Mouse (Mus musculus) MEL (cell line): ENCODE results near the gene Golm1. TPM values are rescaled to one million over a fixed set of nuclear protein-coding genes. Genes with fewer than 3 reads are reported as not detected.

Experiments used
- DNase-seq: peaks from one replicate; pipeline ENCODE4 v3.0.0; 2011; ENCODE audit warnings: low read depth, low spot score
- H3K27ac ChIP-seq: 2 replicates; pipeline ENCODE4 v1.5.1; 2012; ENCODE audit warnings: low read depth, mild to moderate bottlenecking, control low read depth, low read length, moderate library complexity; ENCODE audit not compliant: control insufficient read depth
- H3K27me3 ChIP-seq, 2 experiments: fragments of 150-350 bp in 1 of 2; sonication (generic) in 1 of 2; 2 replicates each; pipeline ENCODE4 v1.6.1; 2012; ENCODE audit warnings: low read length in 2 of 2, mild to moderate bottlenecking in 2 of 2, improper control_type of control experiment in 1 of 2, moderate library complexity in 1 of 2; ENCODE audit not compliant: insufficient read depth in 2 of 2, control insufficient read depth in 1 of 2
- H3K36me3 ChIP-seq, 2 experiments: 2 replicates each; pipeline ENCODE4 v1.6.1; 2012 to 2014; ENCODE audit warnings: low read length in 2 of 2, improper control_type of control experiment in 1 of 2, inconsistent platforms in 1 of 2, mild to moderate bottlenecking in 1 of 2; ENCODE audit not compliant: insufficient read depth in 2 of 2, control insufficient read depth in 1 of 2
- H3K4me1 ChIP-seq, 2 experiments: fragments of 150-350 bp in 1 of 2; sonication (generic) in 1 of 2; 2 replicates each; pipeline ENCODE4 v1.6.1; 2012; ENCODE audit warnings: low read length in 2 of 2, improper control_type of control experiment in 1 of 2, mild to moderate bottlenecking in 1 of 2; ENCODE audit not compliant: insufficient read depth in 2 of 2, control insufficient read depth in 1 of 2
- H3K4me3 ChIP-seq, 2 experiments: fragments of 150-350 bp in 1 of 2; sonication (generic) in 1 of 2; 2 replicates each; pipeline ENCODE4 v1.5.1; 2012; ENCODE audit warnings: low read depth in 2 of 2, low read length in 2 of 2, mild to moderate bottlenecking in 2 of 2, moderate library complexity in 2 of 2, control low read depth in 1 of 2, improper control_type of control experiment in 1 of 2; ENCODE audit not compliant: control insufficient read depth in 1 of 2, insufficient read depth in 1 of 2
- H3K79me2 ChIP-seq: 2 replicates; pipeline ENCODE4 v1.6.1; 2012; ENCODE audit warnings: mild to moderate bottlenecking, low read length, moderate library complexity; ENCODE audit not compliant: control insufficient read depth, poor library complexity, insufficient read depth
- H3K9ac ChIP-seq: 2 replicates; pipeline ENCODE4 v1.6.1; 2012; ENCODE audit warnings: low read depth, mild to moderate bottlenecking, control low read depth, low read length, moderate library complexity; ENCODE audit not compliant: control insufficient read depth, poor library complexity, severe bottlenecking
- H3K9me3 ChIP-seq: fragments of 150-350 bp; sonication (generic); replicated peaks from 2 replicates; pipeline ENCODE4 v1.6.1; 2012; ENCODE audit warnings: mild to moderate bottlenecking, low read length, improper control_type of control experiment, moderate library complexity; ENCODE audit not compliant: insufficient read depth
- CHD2 ChIP-seq: IDR thresholded peaks from 2 replicates; pipeline ENCODE4 v1.6.1; 2011; ENCODE audit warnings: low read length, improper control_type of control experiment
- ETS1 ChIP-seq: IDR thresholded peaks from 2 replicates; pipeline ENCODE4 v1.6.1; 2012; ENCODE audit warnings: low read depth, mild to moderate bottlenecking, inconsistent platforms, low read length, improper control_type of control experiment, moderate library complexity
- HCFC1 ChIP-seq: IDR thresholded peaks from 2 replicates; pipeline ENCODE4 v1.6.1; 2012; ENCODE audit warnings: low read depth, mild to moderate bottlenecking, inconsistent platforms, low read length, improper control_type of control experiment, moderate library complexity
- MAZ ChIP-seq: IDR thresholded peaks from 2 replicates; pipeline ENCODE4 v1.6.1; 2012; ENCODE audit warnings: low read depth, mild to moderate bottlenecking, inconsistent platforms, low read length, improper control_type of control experiment
- MXI1 ChIP-seq: IDR thresholded peaks from 2 replicates; pipeline ENCODE4 v1.6.1; 2011; ENCODE audit warnings: mild to moderate bottlenecking, low read depth, low read length, improper control_type of control experiment
- MYB ChIP-seq: IDR thresholded peaks from 2 replicates; pipeline ENCODE4 v1.6.1; 2011; ENCODE audit warnings: mild to moderate bottlenecking, low read depth, low read length, improper control_type of control experiment
- USF2 ChIP-seq, 2 experiments: IDR thresholded peaks; 2 replicates each; pipeline ENCODE4 v1.6.1; 2011 to 2012; ENCODE audit warnings: improper control_type of control experiment in 2 of 2, low read length in 2 of 2, borderline replicate concordance in 1 of 2, inconsistent platforms in 1 of 2, low read depth in 1 of 2, mild to moderate bottlenecking in 1 of 2; ENCODE audit not compliant: insufficient read depth in 1 of 2
- ZC3H11A ChIP-seq: IDR thresholded peaks from 2 replicates; pipeline ENCODE4 v1.6.1; 2012; ENCODE audit warnings: low read depth, mild to moderate bottlenecking, inconsistent platforms, low read length, improper control_type of control experiment
- ZMIZ1 ChIP-seq: IDR thresholded peaks from 2 replicates; pipeline ENCODE4 v1.6.1; 2012; ENCODE audit warnings: low read depth, mild to moderate bottlenecking, inconsistent platforms, low read length, improper control_type of control experiment, moderate library complexity
- ZNF384 ChIP-seq: IDR thresholded peaks from 2 replicates; pipeline ENCODE4 v1.6.1; 2012; ENCODE audit warnings: low read depth, mild to moderate bottlenecking, inconsistent platforms, low read length, improper control_type of control experiment
- polyA plus RNA-seq, 2 experiments: library from polyadenylated mRNA; stranded (reverse) in 1 of 2; unstranded in 1 of 2; fragments of >175 nt in 1 of 2; fragments of >200 nt in 1 of 2; gene quantifications; 2 replicates each; pipeline versions ENCODE4 v1.2.1 to v1.2.4; 2012; ENCODE audit warnings: low replicate concordance in 2 of 2, low read depth in 1 of 2; ENCODE audit not compliant: insufficient read length in 2 of 2, insufficient read depth in 1 of 2, missing spikeins in 1 of 2
- total RNA-seq: library from RNA; depleted of rRNA; stranded (reverse); fragments of 300-350 nt; gene quantifications from 2 replicates; pipeline ENCODE4 v1.2.3, GENCODE M21; 2012

Golm1 gene
- total and polyA plus RNA-seq, 3 experiments: 22.1 to 26.8 TPM; not detected in 1

DNA sequence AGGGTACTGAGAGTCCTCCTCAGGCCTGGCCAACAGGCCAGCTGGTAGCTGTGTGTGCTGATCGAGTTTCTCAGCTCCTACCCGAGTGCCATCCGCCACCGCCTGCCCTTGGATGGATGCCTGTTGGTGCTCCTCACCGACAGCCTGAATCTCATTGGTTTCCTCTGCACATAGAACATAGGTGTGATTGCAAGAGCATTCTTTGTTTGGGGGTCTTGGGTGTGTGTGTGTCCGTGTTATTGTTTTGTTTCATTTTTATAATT lies 35.5 kb downstream of the Golm1 start:
- H3K27ac ChIP-seq: no peak overlapping the region
- no peaks in the 10 kb centered on the region for H3K27me3 ChIP-seq
- no peak overlapping the region for H3K9ac ChIP-seq
- H3K4me1 ChIP-seq: no peaks in the 10 kb centered on the region
- no peaks in the 10 kb centered on the region for H3K79me2 ChIP-seq
- H3K36me3 ChIP-seq: peaks cover 0 to 6% of the 10 kb centered on the region in 2 experiments; a peak in 1 of 4 replicates
- TF ChIP-seq HCFC1 (no peak), ETS1 (no peak)
- no peak overlapping the region for H3K4me3 ChIP-seq
- DNase-seq: no peak
- H3K9me3 ChIP-seq: no peaks in the 10 kb centered on the region

DNA sequence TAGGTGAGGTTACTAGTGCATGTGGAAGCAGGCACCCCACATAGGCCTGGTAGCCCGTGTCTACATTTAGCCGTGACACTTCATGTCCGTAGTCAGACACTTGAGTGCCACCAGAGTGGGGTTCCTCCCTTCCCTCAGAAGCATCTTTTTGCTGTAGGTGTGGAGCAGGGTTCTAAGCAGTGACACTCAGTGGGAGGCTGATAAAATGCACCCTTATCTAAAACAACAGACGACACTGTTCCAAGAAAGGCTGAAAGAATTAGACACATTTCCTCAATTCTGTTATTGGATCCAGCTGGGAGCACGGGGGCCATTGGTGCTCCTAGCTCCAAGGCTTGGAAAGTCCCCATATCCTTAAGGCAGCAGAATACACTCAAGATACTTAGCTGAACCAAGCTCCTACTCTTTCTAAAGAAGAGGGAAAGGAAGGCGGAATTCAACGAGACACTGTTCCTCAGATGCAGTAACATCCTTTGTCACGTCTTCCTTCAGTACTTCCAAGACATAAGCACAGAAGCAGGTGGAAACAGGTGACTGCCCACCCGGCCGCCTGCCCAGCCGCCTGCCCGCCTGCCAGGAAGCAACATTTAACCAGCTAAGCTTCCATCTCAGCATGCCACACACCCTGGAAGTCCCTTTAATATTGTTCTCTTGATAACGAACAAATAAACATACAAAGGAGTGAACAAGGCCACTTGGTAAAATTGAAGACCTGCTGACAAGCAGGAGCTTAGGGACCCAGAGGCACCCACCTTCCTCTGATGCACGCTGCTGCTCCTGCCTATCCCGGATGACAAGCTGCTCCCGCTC lies 36.0 kb downstream of the Golm1 start:
- H3K79me2 ChIP-seq: no peaks in the 10 kb centered on the region
- H3K27ac ChIP-seq: no peak overlapping the region
- H3K4me1 ChIP-seq: no peaks in the 10 kb centered on the region
- TF ChIP-seq USF2 (IDR thresholded peaks at IDR 0.05; ENCODE audit: borderline replicate concordance in 1 of 2, insufficient read depth in 1 of 2, low read depth in 1 of 2, low read length in 2 of 2) (no peak), MYB (no peak), MAZ (no peak)
- no peak overlapping the region for H3K9ac ChIP-seq
- no peaks in the 10 kb centered on the region for H3K9me3 ChIP-seq
- peaks cover 0 to 6% of the 10 kb centered on the region in 2 experiments; a peak in 1 of 4 replicates for H3K36me3 ChIP-seq
- no peaks in the 10 kb centered on the region for H3K27me3 ChIP-seq
- DNase-seq: no peak
- H3K4me3 ChIP-seq: no peak overlapping the region

DNA sequence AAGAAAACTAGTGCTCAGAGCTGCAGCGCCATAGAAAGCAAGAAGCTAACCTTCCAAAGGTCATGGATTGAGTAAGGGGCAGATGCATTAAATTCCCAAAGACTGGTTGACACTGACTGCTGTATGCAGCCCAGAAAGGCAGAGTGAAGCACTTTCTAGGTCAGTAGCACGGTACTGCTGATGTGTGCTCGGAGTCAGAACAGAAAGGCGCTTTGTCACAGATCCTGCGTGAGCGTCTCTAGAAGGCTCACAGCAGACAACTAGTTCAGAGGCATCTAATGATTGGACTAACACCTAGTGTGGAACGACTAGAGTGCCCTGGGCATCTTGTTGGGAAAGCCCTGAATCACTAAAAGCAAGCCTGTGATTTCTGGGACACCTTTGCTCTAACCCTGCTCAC lies 37.8 kb downstream of the Golm1 start:
- H3K79me2 ChIP-seq: no peaks in the 10 kb centered on the region
- DNase-seq: no peak
- H3K9me3 ChIP-seq: no peaks in the 10 kb centered on the region
- TF ChIP-seq ZMIZ1 (no peak), CHD2 (no peak), MXI1 (no peak), ZC3H11A (no peak), ZNF384 (no peak)
- no peak overlapping the region for H3K27ac ChIP-seq
- no peaks in the 10 kb centered on the region for H3K4me1 ChIP-seq
- no peak overlapping the region for H3K9ac ChIP-seq
- no peak overlapping the region for H3K4me3 ChIP-seq
- H3K36me3 ChIP-seq: 0 out of 4 replicates have a peak, but pooled peaks cover 0 to 4% of the 10 kb centered on the region in 2 experiments
- H3K27me3 ChIP-seq: no peaks in the 10 kb centered on the region
